Comparison of ENCODE assay signal across 8 mouse cellular contexts in genomic region chr4:59330961-59331604, GRCm38 (mm10).
DNase-seq lines count a peak whose midpoint lies in the region; ATAC-seq and TF ChIP-seq lines count a peak whose summit lies in the region.

No protein-coding gene starts in this region.

- no peak for TF ChIP-seq CTCF in liver, adult 2 months (IDR thresholded peaks at IDR 0.05; ENCODE audit: low read depth, low read length)

- 13% methylated on average over 10 of the region's 10 CpGs for WGBS in liver, adult 2 months

- no peak overlapping the region for H3K4me3 ChIP-seq in liver, adult 2 months (ENCODE audit: insufficient read depth, low read depth, low read length)

- H3K36me3 ChIP-seq in liver, adult 2 months (ENCODE audit: control insufficient read depth, insufficient read depth, low read length), result no peaks in the 10 kb centered on the region

- TF ChIP-seq POLR2A in liver, adult 2 months (IDR thresholded peaks at IDR 0.05; ENCODE audit: extremely low read depth, insufficient read depth, low read length), result no peak

- H3K27me3 ChIP-seq in liver, adult 2 months (ENCODE audit: control insufficient read depth, insufficient read depth, low read length), result no peaks in the 10 kb centered on the region

- peaks cover 24% of the 10 kb centered on the region for H3K4me1 ChIP-seq in liver, adult 2 months (ENCODE audit: control insufficient read depth, insufficient read depth, low read length)

- peak overlapping the region; percentile 99 for H3K27ac ChIP-seq in liver, adult 2 months (replicated peaks; ENCODE audit: insufficient read depth, low read depth, low read length)

- ATAC-seq in megakaryocyte-erythroid progenitor cell, adult 5-6 weeks (replicated peaks; ENCODE audit: low FRiP score, low TSS enrichment, poor library complexity, severe bottlenecking), result peak; percentile 55; the same call in 1 of the 2 replicates

- H3K9ac ChIP-seq in liver, adult 2 months (ENCODE audit: low read depth, low read length), result peak overlapping the region; percentile 70

- peak; percentile 98 for DNase-seq in liver, adult 2 months (ENCODE audit: extremely low read depth, low read depth, low spot score)
- DNase-seq in liver, result no peak
- peak; percentile 88 for DNase-seq in Muller cell, postnatal 12 days (ENCODE audit: inconsistent ontology term)
- peak; percentile 31 for DNase-seq in gonadal fat pad, adult 2 months (ENCODE audit: low read depth)
- DNase-seq in adrenal gland, adult (ENCODE audit: inconsistent age in 2 of 2, low spot score in 1 of 2), result no peak
- no peak for DNase-seq in cerebellum, adult 11 months
- DNase-seq in adrenal gland, postnatal 25 days, result no peak

- no peaks in the 10 kb centered on the region for H3K79me2 ChIP-seq in liver, adult 2 months (ENCODE audit: control insufficient read depth, insufficient read depth, low read length)

Comparison
In these comparisons a context has a peak if more than half of its experiments do, and no peak if none do; other contexts are left out.
1. DNase-seq: peak in liver, adult 2 months (single experiment), Muller cell, postnatal 12 days (single experiment) and gonadal fat pad, adult 2 months (single experiment); none in liver (single experiment), adrenal gland, adult (0 of 2), cerebellum, adult 11 months (single experiment) and adrenal gland, postnatal 25 days (single experiment).